Mouse (Mus musculus): ENCODE measurements around the gene Add2.

- TF ChIP-seq CTCF (conservative IDR thresholded peaks at IDR 0.05; ENCODE audit: insufficient read depth, insufficient read length, low read depth, low read length) (no peak), POLR2A (IDR thresholded peaks at IDR 0.05; ENCODE audit: low read depth, low read length) (no peak)
These were observed 129.1 kb downstream of the Add2 start for GRCm38 (mm10) chr6:86157253-86158234.
